Mouse (Mus musculus): Measurements from ENCODE around the gene Decr2.

GRCm38 (mm10) chr17:26031583-26031982 is 58.6 kb downstream of the Decr2 start:
- no peak for TF ChIP-seq POLR2A (IDR thresholded peaks at IDR 0.05; ENCODE audit: insufficient read depth, low read length)
- no peak for TF ChIP-seq EP300 (IDR thresholded peaks at IDR 0.05; ENCODE audit: insufficient read depth, low read depth, low read length)

Measured in ES-Bruce4 (cell line).